Mouse (Mus musculus): ENCODE measurements around the gene Jhy.

Gene Jhy

GRCm38 (mm10) chr9:40963586-40964417 lies at the start of gene Jhy:
Jhy (minus strand) TSS chr9:40964118.
- DNase-seq = no peak

- no peak for DNase-seq
Measured at GRCm38 (mm10) chr9:41012456-41012855, 48.5 kb upstream of the Jhy start.

- no peak for DNase-seq
Measured at GRCm38 (mm10) chr9:41011512-41012436, 47.9 kb upstream of the Jhy start.

- DNase-seq = no peak
Measured at GRCm38 (mm10) chr9:41007785-41008184, 43.9 kb upstream of the Jhy start.

GRCm38 (mm10) chr9:41004415-41004814 lies 40.5 kb upstream of the Jhy start, which contains the start of gene Crtam:
Crtam (minus strand) TSS chr9:41004628.
- DNase-seq = no peak

- DNase-seq = no peak
Measured at GRCm38 (mm10) chr9:40997116-40997779, 33.3 kb upstream of the Jhy start.

- DNase-seq = no peak
Measured at GRCm38 (mm10) chr9:40994075-40994474, 30.2 kb upstream of the Jhy start.

- DNase-seq = no peak
Measured at GRCm38 (mm10) chr9:40991511-40991910, 27.6 kb upstream of the Jhy start.

GRCm38 (mm10) chr9:40989940-40990588 lies 26.1 kb upstream of the Jhy start:
- DNase-seq = peak in 1 of 2 experiments; percentile 73

GRCm38 (mm10) chr9:40984313-40984712 lies 20.4 kb upstream of the Jhy start:
- DNase-seq = no peak

- no peak for DNase-seq
Measured at GRCm38 (mm10) chr9:40983758-40984157, 19.8 kb upstream of the Jhy start.

- no peak for DNase-seq
Measured at GRCm38 (mm10) chr9:40982480-40982879, 18.6 kb upstream of the Jhy start.

GRCm38 (mm10) chr9:40974042-40974801 lies 10.3 kb upstream of the Jhy start:
- no peak for DNase-seq

- no peak for DNase-seq
Measured at GRCm38 (mm10) chr9:40964418-40964714, 448 bp upstream of the Jhy start.

- no peak for DNase-seq
Measured at GRCm38 (mm10) chr9:40961401-40961800, 2.5 kb downstream of the Jhy start.

- DNase-seq = no peak
Measured at GRCm38 (mm10) chr9:40949039-40949615, 14.8 kb downstream of the Jhy start.

GRCm38 (mm10) chr9:40948473-40948872 lies 15.4 kb downstream of the Jhy start:
- DNase-seq = no peak

GRCm38 (mm10) chr9:40947131-40947530 lies 16.8 kb downstream of the Jhy start:
- DNase-seq = peak in 1 of 2 experiments; percentile 40

GRCm38 (mm10) chr9:40937425-40937824 lies 26.5 kb downstream of the Jhy start:
- DNase-seq = peak in 1 of 2 experiments; percentile 4

- DNase-seq = no peak
Measured at GRCm38 (mm10) chr9:40933323-40933722, 30.6 kb downstream of the Jhy start.

GRCm38 (mm10) chr9:40927351-40927980 lies 36.5 kb downstream of the Jhy start:
- no peak for DNase-seq

Data from kidney, postnatal 25 days (tissue).